Mouse (Mus musculus): ENCODE results near the gene Pdzd7.

Pdzd7 gene

GRCm38 (mm10) chr19:45012636-45013035, 32.9 kb downstream of the Pdzd7 start:
- DNase-seq (ENCODE audit: low read depth, low spot score): no peak

GRCm38 (mm10) chr19:45012219-45012618, 33.3 kb downstream of the Pdzd7 start:
- DNase-seq (ENCODE audit: low read depth, low spot score): no peak

GRCm38 (mm10) chr19:45010646-45011045, 34.9 kb downstream of the Pdzd7 start:
- DNase-seq (ENCODE audit: low read depth, low spot score): no peak

GRCm38 (mm10) chr19:45007425-45008191, 37.9 kb downstream of the Pdzd7 start:
- DNase-seq (ENCODE audit: low read depth, low spot score): no peak

GRCm38 (mm10) chr19:45007021-45007420, 38.5 kb downstream of the Pdzd7 start:
- no peak for DNase-seq (ENCODE audit: low read depth, low spot score)

GRCm38 (mm10) chr19:45005957-45006712, 39.4 kb downstream of the Pdzd7 start, which contains the start of gene Mrpl43:
Gene Mrpl43, minus strand, starts transcription at chr19:45006442.
- peak; percentile 90 for DNase-seq (ENCODE audit: low read depth, low spot score)

- DNase-seq (ENCODE audit: low read depth, low spot score): no peak
Measured at GRCm38 (mm10) chr19:45005444-45005843, 40.1 kb downstream of the Pdzd7 start, which contains the start of gene Twnk. Gene Twnk, plus strand, starts transcription at chr19:45005663.

GRCm38 (mm10) chr19:45003740-45004516, 41.6 kb downstream of the Pdzd7 start:
- no peak for DNase-seq (ENCODE audit: low read depth, low spot score)

GRCm38 (mm10) chr19:45002301-45002700, 43.2 kb downstream of the Pdzd7 start:
- no peak for DNase-seq (ENCODE audit: low read depth, low spot score)

GRCm38 (mm10) chr19:44999647-45000046, 45.9 kb downstream of the Pdzd7 start:
- DNase-seq (ENCODE audit: low read depth, low spot score): no peak

- no peak for DNase-seq (ENCODE audit: low read depth, low spot score)
Measured at GRCm38 (mm10) chr19:44997786-44998185, 47.7 kb downstream of the Pdzd7 start.

GRCm38 (mm10) chr19:44992712-44993111, 52.8 kb downstream of the Pdzd7 start:
- DNase-seq (ENCODE audit: low read depth, low spot score): no peak

- DNase-seq (ENCODE audit: low read depth, low spot score): no peak
Measured at GRCm38 (mm10) chr19:44992246-44992645, 53.3 kb downstream of the Pdzd7 start.

GRCm38 (mm10) chr19:44991031-44991430, 54.5 kb downstream of the Pdzd7 start:
- DNase-seq (ENCODE audit: low read depth, low spot score): no peak

GRCm38 (mm10) chr19:44989567-44990495, 55.7 kb downstream of the Pdzd7 start:
- DNase-seq (ENCODE audit: low read depth, low spot score): no peak

- no peak for DNase-seq (ENCODE audit: low read depth, low spot score)
Measured at GRCm38 (mm10) chr19:44988831-44989566, 56.5 kb downstream of the Pdzd7 start, which contains the start of gene Sema4g. Gene Sema4g, plus strand, starts transcription at chr19:44989101.

- no peak for DNase-seq (ENCODE audit: low read depth, low spot score)
Measured at GRCm38 (mm10) chr19:44988321-44988720, 57.2 kb downstream of the Pdzd7 start.

GRCm38 (mm10) chr19:44987851-44988250, 57.7 kb downstream of the Pdzd7 start:
- peak; percentile 85 for DNase-seq (ENCODE audit: low read depth, low spot score)

- no peak for DNase-seq (ENCODE audit: low read depth, low spot score)
Measured at GRCm38 (mm10) chr19:44987004-44987403, 58.5 kb downstream of the Pdzd7 start.
